Mouse (Mus musculus) embryonic facial prominence, embryonic 13.5 days (tissue): ENCODE measurements around the gene Sept11. TPM values are rescaled to one million over a fixed set of nuclear protein-coding genes. Genes with fewer than 3 reads are reported as not detected.

Experiments used
- ATAC-seq: fragments of 200-750 bp; cut with Nextera tagmentation; 2 replicates; pipeline ENCODE4 v1.8.0; 2017; ENCODE audit warnings: low read depth; ENCODE audit not compliant: insufficient number of reproducible peaks, insufficient read depth, low FRiP score, low TSS enrichment
- H3K27ac ChIP-seq: fragments of 300-500 bp; sonication (generic); 2 replicates; pipeline ENCODE4 v1.5.1; 2015; ENCODE audit warnings: moderate library complexity, mild to moderate bottlenecking, inconsistent platforms
- H3K27me3 ChIP-seq: fragments of 300-500 bp; sonication (generic); 2 replicates; pipeline ENCODE4 v1.6.1; 2015; ENCODE audit warnings: mild to moderate bottlenecking, inconsistent platforms
- H3K36me3 ChIP-seq: fragments of 300-500 bp; sonication (generic); 2 replicates; pipeline ENCODE4 v1.6.1; 2015; ENCODE audit warnings: mild to moderate bottlenecking, inconsistent platforms
- H3K4me1 ChIP-seq: fragments of 300-500 bp; sonication (generic); 2 replicates; pipeline ENCODE4 v1.6.1; 2015; ENCODE audit warnings: inconsistent platforms
- H3K4me2 ChIP-seq: fragments of 300-500 bp; sonication (generic); 2 replicates; pipeline ENCODE4 v1.6.1; 2015; ENCODE audit warnings: moderate library complexity, mild to moderate bottlenecking, inconsistent platforms
- H3K4me3 ChIP-seq: fragments of 300-500 bp; sonication (generic); 2 replicates; pipeline ENCODE4 v1.5.1; 2015; ENCODE audit warnings: mild to moderate bottlenecking, inconsistent platforms
- H3K9ac ChIP-seq: fragments of 300-500 bp; sonication (generic); 2 replicates; pipeline ENCODE4 v1.6.1; 2015; ENCODE audit warnings: mild to moderate bottlenecking, inconsistent platforms
- H3K9me3 ChIP-seq: fragments of 300-500 bp; sonication (generic); 2 replicates; pipeline ENCODE4 v1.6.1; 2016; ENCODE audit warnings: inconsistent platforms
- WGBS: fragments of 180-500 bp; shearing (Covaris S2); methylation state at CpG from one replicate; pipeline ENCODE4 v1.1.7; 2015; ENCODE audit warnings: mixed read lengths; 5-methylcytosine and 5-hydroxymethylcytosine counted together
- polyA plus RNA-seq: library from polyadenylated mRNA; unstranded; fragments of >200 nt; fragmentation: Nextera tagmentation; extraction: Ambion mirVana; gene quantifications from 2 replicates; pipeline ENCODE4 v1.2.1, GENCODE M21; 2015

Gene Sept11
- polyA plus RNA-seq, 1 experiment from 2014 or later, result 220 TPM

- ATAC-seq, result peak; percentile 45; the same call in 1 of the 2 replicates
- Histone ChIP-seq H3K27ac (peak overlapping the region; percentile 84), H3K4me1 (peaks cover 92% of the 10 kb centered on the region), H3K27me3 (no peaks in the 10 kb centered on the region), H3K36me3 (0 out of 2 replicates have a peak, but pooled peaks cover 4% of the 10 kb centered on the region), H3K9me3 (no peaks in the 10 kb centered on the region), H3K4me2 (peak overlapping the region; percentile 49), H3K9ac (peak overlapping the region; percentile 11; the same call in 1 of the 2 replicates), H3K4me3 (peak overlapping the region; percentile 10; the same call in 1 of the 2 replicates)
- 11% methylated on average over 10 of the region's 10 CpGs for WGBS
These were observed 40.4 kb downstream of the Sept11 start for GRCm38 (mm10) chr5:93133445-93134244.

GRCm38 (mm10) chr5:93135368-93136107, 42.3 kb downstream of the Sept11 start:
- no peaks in the 10 kb centered on the region for H3K9me3 ChIP-seq
- H3K4me1 ChIP-seq, result peaks cover 73% of the 10 kb centered on the region
- no peak overlapping the region for H3K9ac ChIP-seq
- ATAC-seq, result no peak
- H3K4me2 ChIP-seq, result no peak overlapping the region
- H3K27me3 ChIP-seq, result no peaks in the 10 kb centered on the region
- peaks cover 20% of the 10 kb centered on the region for H3K36me3 ChIP-seq
- H3K27ac ChIP-seq, result peak overlapping the region; percentile 40; the same call in 1 of the 2 replicates
- WGBS, result 54% methylated on average over 10 of the region's 10 CpGs
- H3K4me3 ChIP-seq, result no peak overlapping the region

- Histone ChIP-seq H3K4me3 (no peak overlapping the region), H3K4me1 (peaks cover 58% of the 10 kb centered on the region), H3K4me2 (no peak overlapping the region), H3K27me3 (no peaks in the 10 kb centered on the region), H3K9me3 (no peaks in the 10 kb centered on the region), H3K36me3 (peaks cover 35% of the 10 kb centered on the region), H3K9ac (no peak overlapping the region), H3K27ac (peak overlapping the region; percentile 75)
- 0 out of 2 replicates have a peak, but pooled peaks have one; percentile 8 for ATAC-seq
- WGBS, result 56% methylated on average over 5 of the region's 5 CpGs
These were observed 43.8 kb downstream of the Sept11 start for GRCm38 (mm10) chr5:93136956-93137586.

DNA sequence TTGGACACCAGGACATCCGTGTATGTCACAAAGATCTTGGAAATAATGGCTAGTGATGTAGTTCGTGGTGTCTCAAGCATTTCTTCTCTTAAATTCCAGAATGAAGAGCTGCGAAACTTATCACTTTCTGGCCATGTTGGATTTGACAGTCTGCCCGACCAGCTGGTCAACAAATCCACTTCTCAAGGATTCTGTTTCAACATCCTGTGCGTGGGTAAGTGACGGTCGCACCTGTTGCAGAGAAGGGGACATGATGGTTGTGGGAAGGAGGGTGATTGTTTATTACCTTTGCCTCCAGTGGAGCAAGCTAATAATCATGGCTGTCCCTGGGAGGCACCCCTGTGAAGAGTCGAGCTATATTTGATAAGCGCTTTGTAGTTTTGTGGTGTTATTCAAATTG, 46.1 kb downstream of the Sept11 start:
- WGBS, result 90% methylated on average over 9 of the region's 9 CpGs
- H3K36me3 ChIP-seq, result peaks cover 45% of the 10 kb centered on the region

GRCm38 (mm10) chr5:93140747-93141146, 47.5 kb downstream of the Sept11 start:
- no peak overlapping the region for H3K9ac ChIP-seq
- no peaks in the 10 kb centered on the region for H3K9me3 ChIP-seq
- no peak overlapping the region for H3K4me3 ChIP-seq
- no peak overlapping the region for H3K27ac ChIP-seq
- ATAC-seq, result no peak
- H3K4me2 ChIP-seq, result no peak overlapping the region
- WGBS, result 81% methylated on average over 5 of the region's 5 CpGs
- H3K4me1 ChIP-seq, result peaks cover 39% of the 10 kb centered on the region
- H3K36me3 ChIP-seq, result peaks cover 45% of the 10 kb centered on the region
- H3K27me3 ChIP-seq, result no peaks in the 10 kb centered on the region

More for the DNA sequence above, 46.1 kb downstream of the Sept11 start:
- Histone ChIP-seq H3K27me3 (no peaks in the 10 kb centered on the region), H3K4me2 (no peak overlapping the region), H3K4me1 (peaks cover 40% of the 10 kb centered on the region), H3K9me3 (no peaks in the 10 kb centered on the region), H3K9ac (no peak overlapping the region), H3K4me3 (no peak overlapping the region), H3K27ac (no peak overlapping the region)
- no peak for ATAC-seq

DNA sequence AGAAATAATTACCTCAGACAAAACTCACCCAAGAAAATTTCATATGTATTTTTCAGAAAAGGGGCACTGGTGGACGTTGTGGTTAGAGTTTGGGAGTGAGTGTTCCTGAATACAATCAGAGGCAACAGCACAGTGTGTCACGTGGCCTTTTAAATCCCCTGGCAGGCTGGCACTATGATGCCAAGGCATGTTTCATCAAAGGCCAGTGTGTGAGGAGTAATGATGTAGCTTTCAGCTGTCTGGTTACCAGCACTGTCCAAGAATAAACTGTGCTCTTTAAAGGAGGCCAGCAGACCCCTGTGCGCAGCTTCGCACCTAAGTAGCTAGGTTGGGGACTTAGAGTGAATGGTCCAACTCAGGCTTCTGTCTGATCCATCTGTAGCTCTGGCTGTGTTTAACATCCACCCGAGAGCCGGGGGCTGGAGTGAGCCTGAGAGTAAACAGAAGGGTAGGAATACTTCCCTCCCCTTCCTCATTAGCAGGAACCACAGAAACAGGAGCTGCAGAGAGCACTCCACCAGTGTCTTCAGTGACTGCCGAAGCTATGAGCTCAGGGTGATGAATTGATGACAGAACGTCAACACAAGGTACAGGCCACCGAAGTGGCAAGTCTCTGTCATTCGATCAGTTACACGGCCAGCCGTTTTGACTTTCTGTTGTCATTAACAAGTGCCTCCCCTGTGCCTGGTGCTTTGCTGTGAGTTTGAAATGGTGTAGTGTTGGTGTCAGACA, 50.3 kb downstream of the Sept11 start:
- Histone ChIP-seq H3K27me3 (no peaks in the 10 kb centered on the region), H3K4me1 (peaks cover 30% of the 10 kb centered on the region), H3K4me2 (no peak overlapping the region), H3K36me3 (peaks cover 44% of the 10 kb centered on the region), H3K9ac (no peak overlapping the region), H3K27ac (no peak overlapping the region), H3K9me3 (no peaks in the 10 kb centered on the region), H3K4me3 (no peak overlapping the region)
- 67% methylated on average over 12 of the region's 12 CpGs for WGBS
- no peak for ATAC-seq

DNA sequence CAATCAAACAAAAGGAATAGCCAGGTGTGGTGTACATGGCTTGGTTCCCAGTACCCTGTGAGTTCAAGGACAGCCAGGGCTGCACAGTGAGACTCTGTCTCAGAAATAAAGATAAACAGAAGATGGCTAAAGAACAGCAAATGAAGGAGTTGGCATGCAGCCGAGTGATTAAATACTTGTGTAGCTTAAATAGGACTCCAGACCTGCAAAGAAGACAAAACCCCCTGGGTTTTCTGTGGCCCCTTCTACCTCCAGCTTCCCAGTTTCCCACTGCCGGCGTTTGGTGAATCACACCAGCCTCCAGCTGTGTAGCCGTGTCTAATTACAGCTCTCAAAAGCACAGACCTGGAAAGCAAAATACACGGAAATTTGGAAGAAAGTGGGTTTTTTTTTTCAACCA, 51.6 kb downstream of the Sept11 start:
- Histone ChIP-seq H3K27me3 (no peaks in the 10 kb centered on the region), H3K9ac (no peak overlapping the region), H3K4me2 (no peak overlapping the region), H3K4me1 (peaks cover 38% of the 10 kb centered on the region), H3K36me3 (peaks cover 40% of the 10 kb centered on the region), H3K9me3 (no peaks in the 10 kb centered on the region), H3K27ac (peak overlapping the region; percentile 29), H3K4me3 (no peak overlapping the region)
- 20% methylated on average over 5 of the region's 5 CpGs for WGBS
- ATAC-seq, result no peak

- Histone ChIP-seq H3K9ac (no peak overlapping the region), H3K9me3 (no peaks in the 10 kb centered on the region), H3K4me2 (no peak overlapping the region), H3K27ac (0 out of 2 replicates have a peak overlapping the region, but pooled peaks have one; percentile 7), H3K27me3 (no peaks in the 10 kb centered on the region), H3K36me3 (peaks cover 40% of the 10 kb centered on the region), H3K4me3 (no peak overlapping the region), H3K4me1 (peaks cover 44% of the 10 kb centered on the region)
- no peak for ATAC-seq
- 86% methylated on average over 6 of the region's 6 CpGs for WGBS
These were observed 52.3 kb downstream of the Sept11 start for GRCm38 (mm10) chr5:93145504-93145903.

GRCm38 (mm10) chr5:93149969-93150777, 56.9 kb downstream of the Sept11 start:
- no peaks in the 10 kb centered on the region for H3K27me3 ChIP-seq
- H3K27ac ChIP-seq, result no peak overlapping the region; the same call in 1 of the 2 replicates
- ATAC-seq, result no peak
- H3K9ac ChIP-seq, result no peak overlapping the region
- peaks cover 18% of the 10 kb centered on the region; the same call in 1 of the 2 replicates for H3K36me3 ChIP-seq
- no peak overlapping the region for H3K4me3 ChIP-seq
- peaks cover 73% of the 10 kb centered on the region for H3K4me1 ChIP-seq
- H3K9me3 ChIP-seq, result no peaks in the 10 kb centered on the region
- WGBS, result 74% methylated on average over 12 of the region's 12 CpGs
- H3K4me2 ChIP-seq, result no peak overlapping the region

DNA sequence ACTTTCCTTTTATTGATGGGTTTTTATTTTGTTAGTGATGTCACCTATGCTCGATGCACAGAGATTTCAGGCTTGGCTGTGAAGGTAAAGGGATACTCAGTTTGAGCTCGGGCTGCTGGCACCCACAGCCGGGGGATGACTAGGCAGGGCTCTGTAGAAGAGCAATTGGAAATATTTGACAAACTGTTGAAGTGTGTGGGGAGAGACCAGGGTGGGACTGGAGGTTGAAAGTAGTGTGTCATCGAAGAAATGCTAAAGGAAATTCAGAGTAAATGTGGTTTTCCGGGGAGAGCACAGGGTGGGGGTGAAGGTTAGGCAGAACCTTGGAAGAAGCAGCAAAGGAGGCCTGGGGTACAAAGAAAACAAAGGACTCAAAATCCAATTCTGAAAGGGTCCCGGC, 58.7 kb downstream of the Sept11 start:
- Histone ChIP-seq H3K4me1 (peaks cover 70% of the 10 kb centered on the region), H3K4me2 (no peak overlapping the region), H3K4me3 (no peak overlapping the region), H3K9ac (no peak overlapping the region), H3K9me3 (no peaks in the 10 kb centered on the region), H3K27me3 (no peaks in the 10 kb centered on the region), H3K36me3 (peaks cover 34% of the 10 kb centered on the region), H3K27ac (no peak overlapping the region)
- 74% methylated on average over 6 of the region's 6 CpGs for WGBS
- ATAC-seq, result no peak
